Comparison of ENCODE assay signal across 28 mouse cellular contexts in genomic region chr5:9102696-9103095, GRCm38 (mm10). TPM values are rescaled to one million over a fixed set of nuclear protein-coding genes. Genes with fewer than 3 reads are reported as not detected.
DNase-seq lines count a peak whose midpoint lies in the region; ATAC-seq and TF ChIP-seq lines count a peak whose summit lies in the region.
"Had no signal": no experiment of that assay in that cellular context is flagged by ENCODE, and none has a peak within 500 bp of the region (broad histone marks: within the 10 kb centered on the region; RNA-seq: fewer than 3 reads in every experiment).

No protein-coding gene starts in this region.

- no peak for TF ChIP-seq RAD21 in CH12.LX (IDR thresholded peaks at IDR 0.05; ENCODE audit: low read depth, low read length)

- no peak for ATAC-seq in lung, embryonic 14.5 days (ENCODE audit: insufficient read depth)
- ATAC-seq: forebrain, embryonic 16.5 days; intestine, embryonic 16.5 days; midbrain, embryonic 15.5 days; Patski had no signal

- H3K9ac ChIP-seq in lung, embryonic 14.5 days: no peak overlapping the region
- H3K9ac ChIP-seq in CH12.LX (ENCODE audit: insufficient read depth, low read depth): peak overlapping the region; percentile 97; the same call in 1 of the 2 replicates
- H3K9ac ChIP-seq: hindbrain, embryonic 13.5 days; liver, embryonic 15.5 days; midbrain, embryonic 15.5 days; neural tube, embryonic 15.5 days had no signal

- in situ Hi-C loops in CH12.LX (cut with MboI; ENCODE audit: low pct_ligation_motif_present, low pct_unique_long_range_greater_than_20kb, low sequenced_read_pairs): no loop called here

- peaks cover 4% of the 10 kb centered on the region for H3K27me3 ChIP-seq in lung, embryonic 14.5 days (ENCODE audit: insufficient read depth, low read length)
- H3K27me3 ChIP-seq in CH12.LX (replicated peaks): no peaks in the 10 kb centered on the region
- H3K27me3 ChIP-seq: neural tube, embryonic 15.5 days had no signal

- peak overlapping the region; percentile 70; the same call in 1 of the 2 replicates for H3K4me2 ChIP-seq in lung, embryonic 14.5 days
- peak overlapping the region; percentile 40 for H3K4me2 ChIP-seq in CH12.LX (ENCODE audit: insufficient read depth, low read depth, poor library complexity, severe bottlenecking)
- H3K4me2 ChIP-seq: hindbrain, embryonic 13.5 days; liver, embryonic 15.5 days; midbrain, embryonic 15.5 days; neural tube, embryonic 15.5 days had no signal

- H3K36me3 ChIP-seq in lung, embryonic 14.5 days (ENCODE audit: insufficient read depth): no peaks in the 10 kb centered on the region
- peaks cover 10 to 28% of the 10 kb centered on the region in 2 experiments for H3K36me3 ChIP-seq in CH12.LX (replicated peaks in 1 of 2; ENCODE audit: control insufficient read depth in 1 of 2, insufficient read depth in 1 of 2, low read length in 1 of 2)
- H3K36me3 ChIP-seq: G1E; hindbrain, embryonic 13.5 days; liver, embryonic 15.5 days; midbrain, embryonic 10.5 days; midbrain, embryonic 15.5 days; neural tube, embryonic 15.5 days had no signal

- dilution Hi-C loops in CH12.LX (cut with MboI; ENCODE audit: extremely low pct_ligation_motif_present, extremely low pct_unique_long_range_greater_than_20kb, low sequenced_read_pairs): no loop called here

- H3K4me3 ChIP-seq in lung, embryonic 14.5 days (ENCODE audit: low read depth, low read length): no peak overlapping the region
- peak overlapping the region; percentile 79 to 99 (median 91) for H3K4me3 ChIP-seq in CH12.LX (replicated peaks in 1 of 3; ENCODE audit: low read depth in 2 of 3, low read length in 2 of 3, poor library complexity in 1 of 3)
- H3K4me3 ChIP-seq: erythroblast, embryonic 14.5 days; hindbrain, embryonic 13.5 days; liver, embryonic 15.5 days; midbrain, embryonic 15.5 days; neural tube, embryonic 15.5 days had no signal

- peak; percentile 59 for DNase-seq in adrenal gland, adult 2 months
- DNase-seq in adrenal gland, postnatal 4 days (ENCODE audit: low spot score in 2 of 2): no peak
- no peak for DNase-seq in lung, embryonic 14.5 days
- no peak for DNase-seq in lung, postnatal 14 days
- DNase-seq in CH12.LX (ENCODE audit: extremely low read depth): no peak
- DNase-seq in adrenal gland, postnatal 25 days: peak; percentile 11
- no peak for DNase-seq in left cerebral cortex, postnatal 4 days
- DNase-seq in heart, postnatal 4 days: no peak
- DNase-seq: cerebellum, adult 11-12 months; cerebellum, adult 9-11 months; gastrocnemius, postnatal 10 days; heart, postnatal 14 days; kidney, adult 8-10 months; kidney, postnatal 4 days; retina, postnatal 1 day; right cerebral cortex, postnatal 14 days; thymus, postnatal 4 days had no signal

- intact Hi-C loops in left cerebral cortex, postnatal 4 days (cut with DNase I): no loop called here

- TF ChIP-seq POLR2A in CH12.LX (IDR thresholded peaks at IDR 0.05; ENCODE audit: low read depth, low read length): no peak

- H3K4me1 ChIP-seq in lung, embryonic 14.5 days (ENCODE audit: insufficient read depth): no peaks in the 10 kb centered on the region
- H3K4me1 ChIP-seq in CH12.LX (ENCODE audit: control insufficient read depth in 1 of 2, insufficient read depth in 2 of 2): peaks cover 3 to 48% of the 10 kb centered on the region in 2 experiments

- TF ChIP-seq CTCF in lung, embryonic 14.5 days (IDR thresholded peaks at IDR 0.05; ENCODE audit: low read depth): no peak
- no peak for TF ChIP-seq CTCF in CH12.LX (conservative IDR thresholded peaks at IDR 0.05 in 1 of 2, IDR thresholded peaks at IDR 0.05 in 1 of 2; ENCODE audit: low read depth in 2 of 2, low read length in 2 of 2)

- TF ChIP-seq EP300 in CH12.LX (IDR thresholded peaks at IDR 0.05; ENCODE audit: low read length): no peak

- no peak overlapping the region for H3K27ac ChIP-seq in lung, embryonic 14.5 days (ENCODE audit: low read depth)
- peak overlapping the region; percentile 51; the same call in 1 of the 2 replicates for H3K27ac ChIP-seq in CH12.LX (ENCODE audit: insufficient read depth, low read depth)
- H3K27ac ChIP-seq: hindbrain, embryonic 13.5 days; kidney, postnatal 0 days; liver, embryonic 15.5 days; midbrain, embryonic 10.5 days; midbrain, embryonic 15.5 days; neural tube, embryonic 15.5 days had no signal

- peaks cover 66% of the 10 kb centered on the region for H3K79me2 ChIP-seq in CH12.LX (replicated peaks; ENCODE audit: control insufficient read depth, extremely low read depth, insufficient read depth, poor library complexity, severe bottlenecking)

- H3K9me3 ChIP-seq in lung, embryonic 14.5 days (ENCODE audit: low read depth, low read length): no peaks in the 10 kb centered on the region
- H3K9me3 ChIP-seq in CH12.LX (replicated peaks; ENCODE audit: low read length): peaks cover 11% of the 10 kb centered on the region
- H3K9me3 ChIP-seq: G1E; hindbrain, embryonic 13.5 days; liver, embryonic 15.5 days; midbrain, embryonic 15.5 days; neural tube, embryonic 15.5 days had no signal

- 89% methylated on average over 2 of the region's 2 CpGs for WGBS in lung, embryonic 14.5 days

TF ChIP-seq in CH12.LX, 34 proteins besides CTCF, POLR2A, EP300 and RAD21:
- TF ChIP-seq NELFE (IDR thresholded peaks at IDR 0.05; ENCODE audit: low read depth, low read length) (no peak), KAT2A (IDR thresholded peaks at IDR 0.05; ENCODE audit: insufficient replicate concordance, low read length) (no peak), MYC (IDR thresholded peaks at IDR 0.05; ENCODE audit: low read depth, low read length) (no peak), CHD2 (IDR thresholded peaks at IDR 0.05; ENCODE audit: low read length) (no peak), SIN3A (IDR thresholded peaks at IDR 0.05; ENCODE audit: low read length) (no peak), MAFK (IDR thresholded peaks at IDR 0.05; ENCODE audit: insufficient replicate concordance, low read length) (no peak), TBP (conservative IDR thresholded peaks at IDR 0.05; ENCODE audit: low read depth, low read length) (no peak), PAX5 (IDR thresholded peaks at IDR 0.05; ENCODE audit: low read length) (no peak)
TF ChIP-seq in CH12.LX: peak in this region for 0.

RNA-seq across cellular contexts. Expression of gene Tmem243, which starts 2.2 kb away (rescaled TPM):
- total RNA-seq in adrenal gland, adult 2 months (2021): 10 to 100 TPM; 27.0 to 53.8 TPM
- polyA plus RNA-seq in adrenal gland, adult 2 months (2012; rRNA removed): 19.6 and 22.5 TPM in 2 replicates
- 10 to 100 TPM; 38.3 TPM for total RNA-seq in adrenal gland, postnatal 4 days (2021)
- polyA plus RNA-seq in lung, embryonic 14.5 days (2014; fragmentation: Nextera tagmentation; extraction: Ambion mirVana): 31.2 and 37.5 TPM in 2 replicates
- total RNA-seq in CH12.LX (2012; rRNA removed) (56.2 and 74.7 TPM in 2 replicates), CH12.LX (2014; rRNA removed) (102 and 107 TPM in 2 replicates)
- 70.6 and 87.0 TPM in 2 replicates for polyA plus RNA-seq in CH12.LX (2012; ENCODE audit: insufficient read length, low read depth)
- total RNA-seq in adrenal gland, postnatal 25 days (2021): 43.7 and 52.5 TPM in 2 replicates
- 1 to 10 TPM; 3.5 to 3.9 TPM for total RNA-seq in left cerebral cortex, postnatal 4 days (2021)
- total RNA-seq in heart, postnatal 4 days (2021): 1 to 10 TPM; 6.7 to 7.1 TPM

RNA-seq across cellular contexts. Expression of gene Dmtf1, which starts 58.9 kb away (rescaled TPM):
- total RNA-seq in adrenal gland, adult 2 months (2021): 10 to 100 TPM; 25.7 to 31.9 TPM
- 3.1 and 3.3 TPM in 2 replicates for polyA plus RNA-seq in adrenal gland, adult 2 months (2012; rRNA removed)
- 10 to 100 TPM; 27.1 to 33.2 TPM for total RNA-seq in adrenal gland, postnatal 4 days (2021)
- polyA plus RNA-seq in lung, embryonic 14.5 days (2014; fragmentation: Nextera tagmentation; extraction: Ambion mirVana): 49.7 and 50.8 TPM in 2 replicates
- total RNA-seq in CH12.LX (2012; rRNA removed) (18.1 and 18.8 TPM in 2 replicates), CH12.LX (2014; rRNA removed) (36.8 and 41.2 TPM in 2 replicates)
- polyA plus RNA-seq in CH12.LX (2012; ENCODE audit: insufficient read length, low read depth): 30.6 and 32.1 TPM in 2 replicates
- total RNA-seq in adrenal gland, postnatal 25 days (2021): 32.8 and 36.3 TPM in 2 replicates
- 10 to 100 TPM; 52.7 to 58.7 TPM for total RNA-seq in left cerebral cortex, postnatal 4 days (2021)
- total RNA-seq in heart, postnatal 4 days (2021): 10 to 100 TPM; 20.0 to 21.4 TPM

Comparison
In these comparisons a context has a peak if more than half of its experiments do, and no peak if none do; other contexts are left out.
1. DNase-seq: peak in adrenal gland, adult 2 months (single experiment) and adrenal gland, postnatal 25 days (single experiment); none in adrenal gland, postnatal 4 days (0 of 2), lung, embryonic 14.5 days (single experiment), lung, postnatal 14 days (single experiment), CH12.LX (single experiment), left cerebral cortex, postnatal 4 days (single experiment) and heart, postnatal 4 days (single experiment).